Mouse (Mus musculus) gastrocnemius, adult 18-20 months (tissue): ENCODE results near the gene Calhm6. TPM values are rescaled to one million over a fixed set of nuclear protein-coding genes. Genes with fewer than 3 reads are reported as not detected.
A peak's percentile ranks its signal among the peaks of the same experiment; 100 is the strongest.

Experiments
- DNase-seq: peaks from one replicate; pipeline ENCODE4 v3.0.0; 2021; ENCODE audit warnings: low spot score
- total RNA-seq, 2 experiments: library from RNA; stranded (reverse); gene quantifications; 2 replicates each; pipeline ENCODE4 v1.2.3; 2021

The Calhm6 gene
- total RNA-seq, 2 experiments from 2014 or later = 0.21 TPM; not detected in 1

DNA sequence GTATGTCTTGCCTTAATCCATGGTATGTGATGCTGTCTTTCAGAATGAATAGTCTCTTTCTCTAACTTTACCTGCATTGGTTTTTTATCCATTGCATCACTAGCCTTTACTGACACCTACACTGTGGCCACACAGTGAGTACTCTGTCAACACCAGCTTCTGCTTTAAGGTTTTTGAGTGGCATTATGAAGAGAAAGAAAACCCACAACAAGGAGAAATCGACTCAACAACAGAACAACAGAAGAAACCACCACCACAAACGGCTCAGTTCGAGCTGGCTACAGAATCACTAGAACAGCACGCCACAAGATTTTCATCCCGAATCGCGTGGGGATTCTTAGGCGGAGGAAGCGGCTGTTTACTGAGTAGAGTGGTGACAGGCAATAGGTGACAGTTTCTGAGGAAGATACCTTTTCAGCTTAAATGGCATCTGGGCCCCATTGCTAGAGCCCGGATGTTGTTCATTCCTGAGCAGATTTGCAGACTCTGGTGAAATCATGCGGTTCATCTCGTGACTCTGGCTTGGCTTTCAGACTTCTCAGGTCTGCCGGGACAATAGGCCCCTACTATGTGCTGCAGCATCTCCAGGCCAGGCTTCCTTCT is 16.8 kb downstream of the Calhm6 start:
- no peak for DNase-seq

DNA sequence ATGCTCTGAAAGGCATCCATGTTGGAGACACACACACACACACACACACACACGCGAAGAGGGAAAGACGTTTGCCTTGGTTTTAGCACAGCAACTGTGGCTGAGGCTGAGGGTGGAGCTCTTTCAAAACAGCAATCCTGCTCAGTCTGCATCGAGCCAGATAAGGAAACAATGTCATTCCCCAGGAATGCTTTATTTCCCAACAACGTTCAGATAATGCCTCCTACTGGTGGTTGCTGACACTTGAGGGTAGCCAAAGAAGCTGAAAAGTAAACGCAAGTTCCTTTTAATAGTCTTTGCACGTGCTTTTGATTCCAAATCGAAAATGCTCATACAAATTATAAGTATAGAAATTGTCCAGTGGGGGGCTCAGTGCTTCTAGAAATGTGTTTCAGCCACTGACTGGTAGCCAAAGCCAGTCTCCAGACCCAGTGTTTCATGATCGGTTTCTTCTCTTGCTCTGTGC is 31.3 kb downstream of the Calhm6 start, which contains the start of gene Calhm5:
Gene Calhm5 (minus strand): TSS at position 102 of the 466 bp plus-strand sequence.
- DNase-seq = peak; percentile 64

GRCm38 (mm10) chr10:34095964-34096363 is 31.8 kb downstream of the Calhm6 start:
- DNase-seq = no peak

DNA sequence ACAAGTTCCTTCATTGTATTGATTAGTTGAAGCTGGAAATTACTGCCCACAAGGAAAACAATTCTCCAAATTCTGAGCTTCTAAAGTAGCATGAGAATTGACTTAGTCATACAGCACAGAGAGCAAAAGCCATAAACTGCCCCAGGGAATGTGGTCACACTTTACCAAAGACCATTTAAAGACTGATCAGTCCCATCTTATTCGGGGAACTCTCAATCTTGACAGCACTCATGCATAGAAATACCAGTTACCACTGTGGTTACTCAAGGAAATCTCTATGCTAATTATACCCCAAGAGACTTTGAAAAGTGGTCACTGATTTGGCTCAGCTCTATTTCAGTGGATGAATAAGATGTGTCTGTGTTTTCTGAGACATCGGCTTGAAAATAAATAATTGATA is 32.6 kb downstream of the Calhm6 start:
- DNase-seq = no peak

GRCm38 (mm10) chr10:34091888-34092287 is 35.9 kb downstream of the Calhm6 start:
- DNase-seq = no peak

GRCm38 (mm10) chr10:34090481-34090880 is 37.3 kb downstream of the Calhm6 start:
- DNase-seq = no peak

- DNase-seq = no peak
These were observed 38.3 kb downstream of the Calhm6 start for GRCm38 (mm10) chr10:34089517-34089916.

- no peak for DNase-seq
These were observed 39.3 kb downstream of the Calhm6 start for GRCm38 (mm10) chr10:34088515-34088914.

DNA sequence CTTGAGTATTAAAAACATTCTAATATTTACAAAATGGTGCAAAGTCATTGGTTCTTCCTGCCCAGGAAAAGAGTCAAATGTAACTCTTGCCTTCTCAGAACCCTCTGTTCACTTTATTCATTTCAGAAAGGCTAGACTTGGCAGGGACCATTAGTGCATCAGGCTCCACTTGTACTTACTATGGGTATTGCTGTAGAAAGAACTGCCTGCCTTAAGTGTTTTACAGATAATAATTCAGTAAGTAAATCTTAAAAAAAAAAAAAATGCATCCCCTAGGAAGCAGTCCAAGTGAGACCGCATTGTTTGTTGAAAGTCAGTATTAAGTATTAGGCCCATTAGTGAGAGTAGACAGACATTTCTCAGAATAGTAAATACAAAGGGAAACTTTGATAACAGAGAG is 41.3 kb downstream of the Calhm6 start:
- no peak for DNase-seq

Other genes with a start within 250 kb of the Calhm6 start
- not detected for gene Rsph4a, start 222.9 kb downstream of the Calhm6 start, total RNA-seq
- gene Zup1, start 176.7 kb downstream of the Calhm6 start, total RNA-seq = 1 to 10 TPM; 6.9 to 8.3 TPM
- 100 to 1,000 TPM; 154 to 162 TPM for gene Rwdd1, start 108.4 kb downstream of the Calhm6 start, total RNA-seq
- not detected for gene Trappc3l, start 90.4 kb downstream of the Calhm6 start, total RNA-seq
- gene Calhm4, start 83.7 kb downstream of the Calhm6 start, total RNA-seq = not detected
- gene Calhm5, start 31.5 kb downstream of the Calhm6 start, total RNA-seq = under 1 TPM; 0.25 to 0.59 TPM
- gene Dse, start 79.7 kb upstream of the Calhm6 start, total RNA-seq = 1 to 10 TPM; 2.9 to 5.1 TPM
- gene Tspyl1, start 154.2 kb upstream of the Calhm6 start, total RNA-seq = 10 to 100 TPM; 57.0 to 58.7 TPM
- gene Tspyl4, start 169.5 kb upstream of the Calhm6 start, total RNA-seq = 1 to 10 TPM; 1.6 to 2.2 TPM